Mouse (Mus musculus): Measurements from ENCODE around the gene Ccdc65.

Ccdc65 gene

DNA sequence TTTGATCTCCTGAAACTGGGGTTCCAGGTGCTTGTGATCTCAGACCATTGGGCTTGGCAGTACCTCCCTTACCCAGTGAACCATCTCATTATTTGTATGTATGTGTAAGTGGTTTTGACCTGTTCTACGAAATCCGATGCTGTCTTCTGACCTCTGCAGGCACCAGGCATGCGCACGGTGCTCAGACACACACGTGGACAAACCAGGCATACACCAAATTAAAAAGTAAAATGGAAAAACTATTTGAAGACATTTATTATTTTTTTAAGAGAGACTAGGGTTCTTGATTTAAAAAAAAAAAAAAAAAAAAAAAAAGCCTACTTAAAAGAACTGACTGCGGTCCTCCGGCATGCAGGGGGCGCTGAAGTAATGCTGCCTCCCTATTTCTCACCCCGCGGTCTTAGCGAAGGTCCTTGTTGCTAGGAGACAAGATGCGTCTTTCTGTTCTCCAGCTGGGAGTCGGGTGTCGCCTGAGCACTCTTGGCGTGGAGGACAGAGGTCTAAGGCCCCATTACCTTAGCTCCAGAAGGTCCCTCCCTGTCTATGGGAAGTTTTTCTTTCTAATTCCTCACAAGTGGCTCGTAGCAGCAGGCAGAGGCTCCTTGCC, at the start of gene Ccdc65:
Gene Ccdc65 (plus strand): TSS at position 442 of the 607 bp plus-strand sequence.
- peak; percentile 94 for DNase-seq

DNA sequence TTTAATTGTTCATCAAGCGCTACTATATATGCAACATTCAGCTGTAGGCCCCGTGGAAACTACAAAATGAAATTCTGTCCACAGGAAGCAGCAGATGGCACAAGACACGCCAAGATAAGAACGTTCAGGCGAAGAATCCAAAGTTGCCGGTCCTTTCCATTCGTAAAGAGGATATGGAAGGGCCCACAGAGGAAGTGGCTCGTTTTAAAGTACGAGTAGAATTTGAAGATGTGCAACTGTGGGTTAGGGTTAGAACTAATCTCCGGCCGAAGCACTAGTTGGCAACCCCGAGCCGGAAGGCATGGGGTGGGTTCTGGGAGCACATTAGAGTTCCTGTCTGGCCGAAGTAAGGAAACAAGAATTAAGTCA, 45.8 kb upstream of the Ccdc65 start:
- no peak for DNase-seq

- peak; percentile 98 for DNase-seq
These were observed 45.2 kb upstream of the Ccdc65 start, which contains the start of gene Ddx23 for GRCm38 (mm10) chr15:98662567-98663545. Gene Ddx23, minus strand, starts transcription at chr15:98662894.

GRCm38 (mm10) chr15:98664042-98664907, 43.7 kb upstream of the Ccdc65 start:
- DNase-seq: peak; percentile 38

GRCm38 (mm10) chr15:98672592-98672991, 35.4 kb upstream of the Ccdc65 start:
- DNase-seq: no peak

DNA sequence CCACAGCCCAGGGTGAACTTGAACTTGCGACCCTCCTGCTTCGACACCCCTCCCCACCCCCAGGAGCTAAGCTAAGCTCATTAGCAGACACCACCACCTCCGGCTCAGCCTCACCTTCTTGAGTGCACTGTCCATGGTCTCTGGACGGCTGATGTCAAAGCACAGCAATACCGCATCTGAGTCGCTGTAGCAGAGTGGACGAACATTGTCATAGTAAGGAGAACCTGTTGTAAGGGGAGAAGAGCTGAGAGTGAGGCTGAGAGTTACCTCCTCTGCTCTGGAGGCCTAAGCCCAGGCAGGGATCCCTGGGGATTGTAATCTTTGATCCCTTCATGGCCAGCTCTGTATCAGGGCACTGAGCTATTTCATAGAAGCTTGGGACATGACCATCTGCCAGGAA, 34.3 kb upstream of the Ccdc65 start:
- DNase-seq: no peak

DNA sequence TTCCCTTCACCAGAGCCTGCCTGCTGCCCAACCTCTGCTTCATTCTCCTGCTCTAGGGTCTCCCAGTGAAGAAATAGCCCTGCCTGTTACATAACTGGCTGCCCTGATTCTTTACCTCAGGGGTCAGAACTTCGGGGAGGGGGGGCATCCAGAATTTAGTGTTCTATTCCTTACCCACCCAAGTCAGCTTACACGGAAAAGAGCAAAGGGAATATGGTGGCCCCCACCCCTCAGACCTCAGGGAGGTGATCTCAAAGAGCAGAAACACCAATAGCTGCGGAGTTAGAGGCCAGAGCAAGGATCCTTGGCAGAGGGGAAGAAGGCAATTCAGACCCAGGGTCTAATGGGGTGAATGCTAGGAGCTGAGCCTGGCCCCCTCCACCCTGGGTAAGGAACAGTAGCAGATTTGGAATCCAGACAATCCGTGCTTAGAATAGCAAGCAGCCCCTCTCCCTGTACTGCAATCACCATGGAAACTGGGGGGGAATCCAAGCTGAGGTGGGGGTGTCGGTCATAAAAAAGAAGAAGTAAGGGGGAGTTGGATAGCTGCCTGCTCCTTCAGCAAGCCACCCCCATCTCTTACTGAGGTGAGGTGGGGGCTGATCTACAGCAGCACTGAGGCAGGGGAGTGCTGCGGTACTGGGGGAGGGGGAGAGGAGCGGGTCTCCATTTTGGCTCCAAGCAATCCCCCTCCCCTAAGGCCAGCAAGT, 33.6 kb upstream of the Ccdc65 start:
- DNase-seq: no peak

GRCm38 (mm10) chr15:98674994-98675545, 32.9 kb upstream of the Ccdc65 start:
- no peak for DNase-seq

DNA sequence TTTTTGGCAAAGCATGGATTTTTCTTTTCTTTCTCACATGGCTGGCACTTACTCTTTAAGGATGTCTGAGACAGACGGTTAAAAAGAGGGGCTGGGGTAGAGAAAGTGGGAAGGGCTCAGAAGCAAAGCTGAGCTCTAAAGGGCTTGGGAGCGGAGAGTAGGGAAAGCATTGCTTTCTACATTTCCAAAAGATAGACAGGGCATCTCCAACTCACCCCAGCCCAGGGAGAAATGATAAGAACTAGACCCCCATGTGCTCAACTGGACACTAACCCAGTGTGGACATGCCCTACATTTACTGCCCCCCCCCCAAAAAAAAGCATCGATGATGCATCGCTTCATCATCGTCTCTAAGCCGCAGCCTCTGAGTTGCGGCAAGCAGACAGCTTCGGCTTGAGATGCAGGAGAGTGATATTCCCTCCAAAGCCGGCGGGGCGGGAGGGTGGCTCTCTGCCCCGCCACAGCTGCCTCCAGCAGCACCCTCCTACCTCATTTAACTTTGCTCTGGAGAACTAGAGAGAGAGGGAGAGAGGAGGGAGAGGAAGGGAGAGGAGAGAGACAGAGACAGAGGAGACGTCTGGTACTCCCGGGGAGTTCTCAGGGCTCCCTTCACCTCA, 32.3 kb upstream of the Ccdc65 start:
- no peak for DNase-seq

DNA sequence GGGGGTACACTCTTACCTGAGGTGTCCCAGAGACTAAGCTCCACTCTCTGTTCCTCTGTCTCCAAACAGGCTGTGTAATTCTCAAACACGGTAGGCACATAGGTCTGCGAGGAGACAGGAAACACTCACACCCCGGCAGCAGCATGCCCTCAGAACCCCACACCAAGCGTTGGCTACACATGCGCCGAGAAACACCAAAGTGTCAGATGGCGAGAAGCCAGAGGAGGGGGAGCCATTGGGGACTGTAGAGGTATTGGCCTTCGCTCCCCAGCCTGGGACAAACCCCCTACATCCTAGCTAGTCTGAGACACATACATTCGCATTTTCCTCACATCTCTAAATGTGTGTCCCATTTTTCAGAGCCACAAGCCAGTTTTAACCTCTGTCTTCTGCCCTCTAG, 31.5 kb upstream of the Ccdc65 start:
- peak; percentile 25 for DNase-seq

GRCm38 (mm10) chr15:98676940-98677728, 30.9 kb upstream of the Ccdc65 start, which contains the start of gene Rnd1:
Gene Rnd1, minus strand, starts transcription at chr15:98677461.
- peak; percentile 87 for DNase-seq

DNA sequence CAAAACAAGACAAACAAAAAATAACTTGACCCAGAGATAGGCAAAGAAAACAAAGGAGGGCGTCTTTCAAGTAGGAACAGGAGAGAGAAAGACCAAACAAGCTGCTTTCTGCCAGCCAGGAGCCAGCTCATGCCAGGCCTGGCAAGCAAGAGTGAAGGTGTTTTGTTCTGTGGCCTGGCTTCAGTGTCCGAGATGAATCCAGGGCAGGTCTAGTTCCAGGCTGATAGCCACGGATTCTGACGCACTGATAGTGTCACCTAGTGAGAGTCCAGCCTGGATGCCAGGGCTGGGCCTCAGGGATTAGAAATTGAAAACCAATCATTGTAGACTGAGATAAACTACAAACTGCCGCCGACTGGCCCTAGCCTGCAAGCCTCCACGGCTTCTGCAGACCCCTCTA, 30.0 kb upstream of the Ccdc65 start:
- DNase-seq: no peak

GRCm38 (mm10) chr15:98680660-98681059, 27.3 kb upstream of the Ccdc65 start:
- DNase-seq: no peak

- no peak for DNase-seq
These were observed 26.4 kb upstream of the Ccdc65 start for GRCm38 (mm10) chr15:98681633-98682032.

DNA sequence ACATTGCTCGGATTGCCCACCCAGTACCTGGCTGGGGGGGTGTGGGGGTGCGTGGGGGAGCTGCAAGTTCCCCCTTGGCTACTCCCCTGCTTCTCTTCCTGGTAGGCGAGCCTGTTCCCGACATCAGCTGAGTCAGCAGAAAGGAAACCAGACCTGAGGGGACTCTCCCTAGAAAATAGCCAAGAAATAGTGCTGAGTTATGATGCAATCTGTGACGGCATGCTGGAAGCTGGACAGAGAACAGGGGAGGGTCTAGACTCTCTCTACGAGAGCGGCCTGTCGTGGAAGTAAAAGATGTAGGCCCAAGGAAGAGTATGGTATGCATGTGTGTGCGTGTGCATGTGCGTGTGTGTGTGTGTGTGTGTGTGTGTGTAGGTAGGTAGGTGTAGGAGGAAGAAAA, 24.8 kb upstream of the Ccdc65 start:
- peak; percentile 39 for DNase-seq

GRCm38 (mm10) chr15:98683746-98684145, 24.3 kb upstream of the Ccdc65 start:
- no peak for DNase-seq

GRCm38 (mm10) chr15:98685926-98686325, 22.1 kb upstream of the Ccdc65 start:
- DNase-seq: no peak

GRCm38 (mm10) chr15:98689682-98690081, 18.3 kb upstream of the Ccdc65 start:
- DNase-seq: no peak

- no peak for DNase-seq
These were observed 16.4 kb upstream of the Ccdc65 start for GRCm38 (mm10) chr15:98691486-98692147.

GRCm38 (mm10) chr15:98692171-98692715, 15.8 kb upstream of the Ccdc65 start:
- peak; percentile 65 for DNase-seq
